Mouse (Mus musculus): ENCODE measurements around the gene Trim59. TPM values are rescaled to one million over a fixed set of nuclear protein-coding genes. Genes with fewer than 3 reads are reported as not detected.

Gene Trim59
- total RNA-seq, 2 experiments from 2014 or later = 24.1 to 49.7 TPM

GRCm38 (mm10) chr3:69006246-69006760 lies 38.3 kb downstream of the Trim59 start:
- no peak for ATAC-seq (replicated peaks; ENCODE audit: low FRiP score, low TSS enrichment, poor library complexity, severe bottlenecking)

GRCm38 (mm10) chr3:69005338-69006245 lies 39.0 kb downstream of the Trim59 start:
- peak; percentile 27 for ATAC-seq (replicated peaks; ENCODE audit: low FRiP score, low TSS enrichment, poor library complexity, severe bottlenecking)

GRCm38 (mm10) chr3:69004437-69005337 lies 39.9 kb downstream of the Trim59 start, which contains the start of the genes Ift80 and Smc4:
Gene Ift80 (minus strand): TSS chr3:69004570.
Gene Smc4 (plus strand): TSS chr3:69004738.
- peak; percentile 91 for ATAC-seq (replicated peaks; ENCODE audit: low FRiP score, low TSS enrichment, poor library complexity, severe bottlenecking)

GRCm38 (mm10) chr3:69004055-69004436 lies 40.5 kb downstream of the Trim59 start:
- ATAC-seq (replicated peaks; ENCODE audit: low FRiP score, low TSS enrichment, poor library complexity, severe bottlenecking) = 0 out of 2 replicates have a peak, but pooled peaks have one; percentile 8

- ATAC-seq (replicated peaks; ENCODE audit: low FRiP score, low TSS enrichment, poor library complexity, severe bottlenecking) = no peak
These were observed 41.8 kb downstream of the Trim59 start for GRCm38 (mm10) chr3:69002781-69003180.

- no peak for ATAC-seq (replicated peaks; ENCODE audit: low FRiP score, low TSS enrichment, poor library complexity, severe bottlenecking)
These were observed 58.0 kb downstream of the Trim59 start for GRCm38 (mm10) chr3:68986550-68986949.

Other genes with a start within 250 kb of the Trim59 start
- gene 1110032F04Rik, start 175.2 kb downstream of the Trim59 start, total RNA-seq (2014; fragmentation: Nextera tagmentation) = 1.5 and 4.0 TPM in 2 replicates
- gene 1110032F04Rik, start 175.2 kb downstream of the Trim59 start, total RNA-seq (2017) = 0.91 and 3.1 TPM in 2 replicates
- gene Ift80, start 40.2 kb downstream of the Trim59 start, total RNA-seq (2014; fragmentation: Nextera tagmentation) = 20.1 and 22.3 TPM in 2 replicates
- 20.3 and 26.8 TPM in 2 replicates for gene Ift80, start 40.2 kb downstream of the Trim59 start, total RNA-seq (2017)
- gene Smc4, start 40.0 kb downstream of the Trim59 start, total RNA-seq (2014; fragmentation: Nextera tagmentation) = 208 and 219 TPM in 2 replicates
- 621 and 796 TPM in 2 replicates for gene Smc4, start 40.0 kb downstream of the Trim59 start, total RNA-seq (2017)
- 42.1 and 50.2 TPM in 2 replicates for gene Kpna4, start 82.4 kb upstream of the Trim59 start, total RNA-seq (2014; fragmentation: Nextera tagmentation)
- gene Kpna4, start 82.4 kb upstream of the Trim59 start, total RNA-seq (2017) = 52.4 and 66.5 TPM in 2 replicates
- not detected in 2 replicates for gene Arl14, start 177.7 kb upstream of the Trim59 start, total RNA-seq (2014; fragmentation: Nextera tagmentation)
- gene Arl14, start 177.7 kb upstream of the Trim59 start, total RNA-seq (2017) = not detected in 2 replicates

Measured in megakaryocyte-erythroid progenitor cell, adult 5-6 weeks (primary cell).